Mouse (Mus musculus): ENCODE results near the gene Smtnl1.

- TF ChIP-seq CTCF (IDR thresholded peaks at IDR 0.05 in 2 of 3, conservative IDR thresholded peaks at IDR 0.05 in 1 of 3; ENCODE audit: control insufficient read depth in 1 of 3, insufficient read depth in 1 of 3, low read depth in 2 of 3, low read length in 3 of 3, poor library complexity in 1 of 3, severe bottlenecking in 1 of 3) = no peak
- no peak for TF ChIP-seq HCFC1 (IDR thresholded peaks at IDR 0.05; ENCODE audit: low read depth, low read length)
- no peak for TF ChIP-seq JUND (IDR thresholded peaks at IDR 0.05; ENCODE audit: low read depth, low read length)
- TF ChIP-seq EP300 (IDR thresholded peaks at IDR 0.05; ENCODE audit: low read depth in 1 of 2, low read length in 2 of 2) = no peak
- TF ChIP-seq KAT2A (conservative IDR thresholded peaks at IDR 0.05; ENCODE audit: low read depth, low read length) = no peak
- no peak for TF ChIP-seq ZC3H11A (IDR thresholded peaks at IDR 0.05; ENCODE audit: low read depth, low read length)
- no peak for TF ChIP-seq TAL1 (IDR thresholded peaks at IDR 0.05; ENCODE audit: low read length)
- TF ChIP-seq TCF12 (IDR thresholded peaks at IDR 0.05; ENCODE audit: low read depth, low read length) = no peak
- no peak for TF ChIP-seq POLR2AphosphoS5 (IDR thresholded peaks at IDR 0.05; ENCODE audit: borderline replicate concordance, low read depth, low read length)
- no peak for TF ChIP-seq GATA1 (IDR thresholded peaks at IDR 0.05; ENCODE audit: low read depth, low read length)
- TF ChIP-seq ZMIZ1 (IDR thresholded peaks at IDR 0.05; ENCODE audit: low read depth, low read length) = no peak
- TF ChIP-seq RAD21 (IDR thresholded peaks at IDR 0.05; ENCODE audit: low read depth, low read length) = no peak
- no peak for TF ChIP-seq NELFE (IDR thresholded peaks at IDR 0.05; ENCODE audit: low read depth, low read length)
- no peak for TF ChIP-seq POLR2A (IDR thresholded peaks at IDR 0.05; ENCODE audit: control insufficient read depth in 1 of 2, insufficient read depth in 1 of 2, low read depth in 1 of 2, low read length in 2 of 2, poor library complexity in 1 of 2)
These were observed 59.6 kb downstream of the Smtnl1 start for GRCm38 (mm10) chr2:84762818-84763217.

Measured in MEL (cell line).